In genomic region chr7:28451531-28452360, GRCm38 (mm10) we compare ENCODE assay signal across 8 mouse cellular contexts. TPM values are rescaled to one million over a fixed set of nuclear protein-coding genes. Genes with fewer than 3 reads are reported as not detected.
DNase-seq lines count a peak whose midpoint lies in the region; ATAC-seq and TF ChIP-seq lines count a peak whose summit lies in the region.

Lrfn1 (plus strand) TSS chr7:28451980.

- H3K9me3 ChIP-seq in ES-Bruce4 (replicated peaks; ENCODE audit: control insufficient read depth, insufficient read depth, low read length, poor library complexity, severe bottlenecking) = no peaks in the 10 kb centered on the region
- H3K9me3 ChIP-seq in limb, embryonic 10.5 days (replicated peaks) = no peaks in the 10 kb centered on the region
- H3K9me3 ChIP-seq in neural tube, embryonic 13.5 days = no peaks in the 10 kb centered on the region

- peak within 1 kb of the TSS; percentile 94 for H3K9ac ChIP-seq in ES-Bruce4 (ENCODE audit: low read depth, poor library complexity, severe bottlenecking)
- peak within 1 kb of the TSS; percentile 95 for H3K9ac ChIP-seq in neural tube, embryonic 13.5 days

- TF ChIP-seq CTCF in kidney, adult 2 months (conservative IDR thresholded peaks at IDR 0.05; ENCODE audit: insufficient read depth, insufficient read length, low read depth, low read length) = no peak
- TF ChIP-seq CTCF in ES-Bruce4 (IDR thresholded peaks at IDR 0.05; ENCODE audit: low read depth, low read length) = no peak

- peak within 1 kb of the TSS; percentile 77 for H3K4me2 ChIP-seq in neural tube, embryonic 13.5 days

- no peak for DNase-seq in kidney, adult 2 months
- no peak for DNase-seq in kidney, adult 11 months
- peak; percentile 40 to 68 for DNase-seq in cerebellum, adult 18-20 months
- peak; percentile 30 for DNase-seq in forelimb bud, embryonic 11.5 days (ENCODE audit: low read depth, low spot score)
- DNase-seq in limb, embryonic 10.5 days (ENCODE audit: low spot score) = peak; percentile 68

- ATAC-seq in neural tube, embryonic 13.5 days (ENCODE audit: low read depth) = peak; percentile 80
- no peak for ATAC-seq in erythroid progenitor cell, adult 5-6 weeks (replicated peaks; ENCODE audit: low FRiP score, poor library complexity, severe bottlenecking)

- peak within 1 kb of the TSS; percentile 78 for H3K4me3 ChIP-seq in kidney, adult 2 months (ENCODE audit: insufficient read depth, low read depth, low read length)
- peak within 1 kb of the TSS; percentile 82 for H3K4me3 ChIP-seq in ES-Bruce4 (ENCODE audit: low read depth, low read length)
- H3K4me3 ChIP-seq in limb, embryonic 10.5 days = peak within 1 kb of the TSS; percentile 94
- H3K4me3 ChIP-seq in neural tube, embryonic 13.5 days = peak within 1 kb of the TSS; percentile 81

- no peaks in the 10 kb centered on the region for H3K27me3 ChIP-seq in kidney, adult 2 months (replicated peaks; ENCODE audit: control insufficient read depth, insufficient read depth, low read length)
- no peaks in the 10 kb centered on the region for H3K27me3 ChIP-seq in ES-Bruce4 (ENCODE audit: control insufficient read depth, insufficient read depth, low read length, poor library complexity, severe bottlenecking)
- 0 out of 2 replicates have a peak, but pooled peaks cover 4% of the 10 kb centered on the region for H3K27me3 ChIP-seq in limb, embryonic 10.5 days (ENCODE audit: low read depth, poor library complexity, severe bottlenecking)
- H3K27me3 ChIP-seq in neural tube, embryonic 13.5 days = no peaks in the 10 kb centered on the region

- H3K27ac ChIP-seq in kidney, adult 2 months (ENCODE audit: insufficient read depth, low read depth, low read length) = no peak within 1 kb of the TSS
- H3K27ac ChIP-seq in ES-Bruce4 (ENCODE audit: insufficient read depth, low read length) = no peak within 1 kb of the TSS
- H3K27ac ChIP-seq in limb, embryonic 10.5 days = peak within 1 kb of the TSS; percentile 89
- peak within 1 kb of the TSS; percentile 84 for H3K27ac ChIP-seq in neural tube, embryonic 13.5 days (replicated peaks)

- WGBS in kidney, adult 2 months = 7% methylated on average over 54 of the region's 97 CpGs
- WGBS in limb, embryonic 10.5 days = 4% methylated on average over 68 of the region's 97 CpGs
- WGBS in neural tube, embryonic 13.5 days = 1% methylated on average over 29 of the region's 97 CpGs

- no peak for TF ChIP-seq EP300 in ES-Bruce4 (IDR thresholded peaks at IDR 0.05; ENCODE audit: insufficient read depth, low read depth, low read length)

- TF ChIP-seq POLR2A in kidney, adult 2 months (IDR thresholded peaks at IDR 0.05; ENCODE audit: low read depth, low read length) = no peak
- no peak for TF ChIP-seq POLR2A in ES-Bruce4 (IDR thresholded peaks at IDR 0.05; ENCODE audit: insufficient read depth, low read length)

- no peaks in the 10 kb centered on the region for H3K4me1 ChIP-seq in kidney, adult 2 months (ENCODE audit: control insufficient read depth, insufficient read depth, low read length)
- peaks cover 3% of the 10 kb centered on the region for H3K4me1 ChIP-seq in ES-Bruce4 (ENCODE audit: control insufficient read depth, insufficient read depth, low read length)
- H3K4me1 ChIP-seq in limb, embryonic 10.5 days = peaks cover 23% of the 10 kb centered on the region
- H3K4me1 ChIP-seq in neural tube, embryonic 13.5 days (replicated peaks) = peaks cover 26% of the 10 kb centered on the region

- H3K36me3 ChIP-seq in kidney, adult 2 months (ENCODE audit: control insufficient read depth, insufficient read depth, low read length) = no peaks in the 10 kb centered on the region
- no peaks in the 10 kb centered on the region for H3K36me3 ChIP-seq in ES-Bruce4 (ENCODE audit: control insufficient read depth, insufficient read depth, low read length, poor library complexity, severe bottlenecking)
- peaks cover 25% of the 10 kb centered on the region for H3K36me3 ChIP-seq in limb, embryonic 10.5 days
- peaks cover 26% of the 10 kb centered on the region for H3K36me3 ChIP-seq in neural tube, embryonic 13.5 days

RNA-seq across cellular contexts. Expression of gene Lrfn1, which starts in this region (rescaled TPM):
- polyA plus RNA-seq in kidney, adult 2 months (2012; rRNA removed) = 2.5 and 3.1 TPM in 2 replicates
- polyA plus RNA-seq in ES-Bruce4 (2011; ENCODE audit: insufficient read depth, insufficient read length, low read depth, missing spikeins) = 14.6 and 21.9 TPM in 2 replicates
- polyA plus RNA-seq in limb, embryonic 10.5 days (2016; fragmentation: Nextera tagmentation; extraction: Ambion mirVana) = 4.1 and 5.0 TPM in 2 replicates
- 14.1 and 15.2 TPM in 2 replicates for polyA plus RNA-seq in neural tube, embryonic 13.5 days (2015; fragmentation: Nextera tagmentation; extraction: Ambion mirVana)
- 0.84 TPM in 1 of 2 replicates, not detected in the other for total RNA-seq in erythroid progenitor cell, adult 5-6 weeks (2015; ENCODE audit: low replicate concordance)
- not detected in 2 replicates for total RNA-seq in erythroid progenitor cell, adult 5-6 weeks (2017; ENCODE audit: low replicate concordance)

Comparison
In these comparisons a context has a peak if more than half of its experiments do, and no peak if none do; other contexts are left out.
1. DNase-seq: peak in cerebellum, adult 18-20 months (2 of 2), forelimb bud, embryonic 11.5 days (single experiment) and limb, embryonic 10.5 days (single experiment); none in kidney, adult 2 months (single experiment) and kidney, adult 11 months (single experiment).
2. H3K27ac ChIP-seq: peak in limb, embryonic 10.5 days (single experiment) and neural tube, embryonic 13.5 days (single experiment); none in kidney, adult 2 months (single experiment) and ES-Bruce4 (single experiment).
3. Peak in every context shown above with its lines, with median percentiles within 50 percentile points of each other: H3K4me3 ChIP-seq.